Mouse (Mus musculus): ENCODE data around the gene Ctnna3.
"Not testable (repeated sequence)": the region's sequence is repeated elsewhere in the genome, so short reads cannot be mapped to it uniquely, and the experiment has no call there.

Gene Ctnna3

DNA sequence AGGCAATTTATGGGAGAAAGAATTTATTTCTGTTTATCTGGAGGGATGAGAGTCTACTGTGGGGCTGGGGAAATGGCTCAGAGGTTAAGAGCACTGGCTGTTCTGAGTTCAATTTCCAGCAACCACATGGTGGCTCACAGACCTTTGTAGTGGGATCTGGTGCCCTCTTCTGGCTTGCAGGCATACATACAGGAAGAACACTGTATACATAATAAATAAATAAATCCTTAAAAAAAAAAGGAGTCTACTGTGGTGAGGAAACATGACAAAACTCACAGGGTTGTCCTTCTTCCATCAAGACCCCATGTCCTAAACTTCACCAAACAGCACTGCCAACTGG lies 5.5 kb upstream of the Ctnna3 start:
- DNase-seq (ENCODE audit: low read depth) = no peak

DNA sequence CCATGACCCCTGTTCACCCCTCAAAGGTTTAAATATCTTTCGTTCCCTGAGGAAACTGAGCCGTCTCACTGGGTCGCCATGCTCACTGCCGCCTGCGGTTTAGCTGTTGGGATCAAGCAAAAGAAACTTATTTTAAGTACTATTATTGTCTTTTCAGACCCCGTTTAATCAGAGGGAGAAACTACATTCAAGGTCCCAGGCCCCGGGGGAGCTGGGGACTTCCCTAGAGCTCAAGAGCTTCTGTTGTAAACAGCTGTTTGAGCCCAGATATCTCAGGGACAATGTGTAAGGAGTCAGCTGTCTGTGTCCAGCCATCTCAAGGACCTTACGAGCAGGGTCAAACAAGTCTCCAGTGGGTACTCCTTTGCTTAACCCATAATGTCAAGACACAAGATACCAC lies 2.8 kb upstream of the Ctnna3 start:
- DNase-seq (ENCODE audit: low read depth) = no peak

DNA sequence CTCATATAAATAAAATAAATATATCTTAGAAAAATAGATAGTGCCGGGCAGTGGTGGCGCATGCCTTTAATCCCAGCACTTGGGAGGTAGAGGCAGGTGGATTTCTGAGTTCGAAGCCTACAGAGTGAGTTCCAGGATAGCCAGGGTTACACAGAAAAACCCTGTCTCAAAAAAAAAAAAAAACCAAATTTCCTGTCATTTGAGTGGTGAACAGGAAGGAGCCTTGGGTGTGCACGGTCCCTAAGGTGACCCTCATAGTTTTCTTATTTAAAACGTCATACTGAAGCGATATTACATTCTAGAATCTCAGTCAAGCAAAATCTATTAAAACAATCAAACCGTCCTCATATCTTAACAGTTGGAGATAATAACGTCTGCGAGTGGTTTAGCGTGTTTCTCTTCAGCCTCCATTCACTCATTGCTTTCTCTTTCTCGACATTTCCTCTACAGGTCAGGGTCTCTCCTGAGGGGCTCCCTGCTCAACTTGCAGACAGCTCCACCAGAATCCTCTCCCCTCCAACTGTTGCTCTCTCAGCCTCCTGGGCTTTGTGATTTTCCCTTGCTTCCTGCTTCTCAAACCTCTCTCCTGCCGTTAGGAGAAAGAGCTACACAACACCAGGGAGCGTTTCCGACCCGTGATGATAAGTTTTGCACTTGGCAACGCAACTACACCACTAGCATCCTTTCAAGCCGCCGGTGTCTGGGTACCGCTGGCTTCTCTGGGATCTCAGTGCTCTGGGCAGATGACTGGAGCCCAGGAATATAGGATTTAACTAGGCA lies 1.5 kb upstream of the Ctnna3 start:
- no peak for DNase-seq (ENCODE audit: low read depth)

DNA sequence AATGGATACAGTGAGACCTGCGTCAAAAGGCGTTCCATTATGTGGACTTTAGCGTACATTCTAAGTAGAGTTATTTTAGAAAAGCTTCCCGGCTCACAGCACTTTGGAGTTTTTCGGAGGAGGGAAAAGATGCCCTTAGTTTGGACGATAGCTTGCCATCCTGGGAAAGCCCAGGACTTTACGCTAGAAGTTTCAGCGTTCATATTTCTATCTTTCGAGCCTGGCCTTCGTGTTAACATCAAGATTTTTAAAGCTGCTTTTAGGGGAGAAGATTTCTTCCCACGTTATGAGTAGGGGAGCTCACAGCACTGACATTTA lies 916 bp upstream of the Ctnna3 start:
- DNase-seq (ENCODE audit: low read depth) = no peak

DNA sequence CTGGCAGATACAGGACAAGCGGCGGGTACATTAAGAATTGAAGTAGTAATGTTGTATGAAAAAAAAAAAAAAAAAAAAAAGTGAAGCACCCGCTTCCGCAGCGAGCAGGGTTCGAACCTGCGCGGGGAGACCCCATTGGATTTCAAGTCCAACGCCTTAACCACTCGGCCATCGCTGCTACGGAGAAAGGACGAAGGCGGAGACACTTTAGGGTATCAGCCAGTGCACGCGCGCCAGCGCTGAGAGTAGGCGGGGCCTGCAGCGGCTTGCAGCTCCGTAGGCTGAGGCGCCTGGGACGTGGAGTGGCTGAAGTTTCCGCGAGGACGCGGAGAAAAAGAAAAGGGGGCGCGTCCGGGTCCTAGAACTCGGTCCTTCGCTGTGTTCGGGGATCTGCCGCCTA lies 518 bp upstream of the Ctnna3 start:
- DNase-seq (ENCODE audit: low read depth) = peak; percentile 90

DNA sequence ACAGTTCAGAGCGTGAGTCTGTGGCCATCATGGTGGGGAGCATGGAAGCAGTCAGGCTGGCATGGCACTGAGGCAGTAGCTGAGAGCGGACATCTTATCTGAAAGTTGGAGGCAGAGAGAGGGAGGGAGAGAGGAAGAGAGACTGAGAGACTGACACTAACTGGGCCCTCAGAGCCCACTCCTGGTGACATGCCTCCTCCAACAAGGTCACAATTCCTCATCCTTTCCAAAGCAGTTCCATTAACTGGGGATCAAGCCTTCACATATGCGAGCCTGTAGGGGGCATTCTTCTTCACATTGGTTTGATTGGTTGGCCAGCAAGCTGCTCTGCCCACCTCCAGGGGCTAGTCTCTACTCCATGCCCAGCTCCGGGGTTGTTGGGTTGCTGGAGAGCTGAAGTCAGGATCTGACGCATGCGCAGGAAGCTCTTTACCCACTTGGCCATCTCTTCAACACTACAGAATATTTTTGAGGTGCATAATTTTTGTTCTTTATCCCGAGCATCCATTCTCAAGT lies 1.4 kb downstream of the Ctnna3 start:
- no peak for DNase-seq (ENCODE audit: low read depth)

DNA sequence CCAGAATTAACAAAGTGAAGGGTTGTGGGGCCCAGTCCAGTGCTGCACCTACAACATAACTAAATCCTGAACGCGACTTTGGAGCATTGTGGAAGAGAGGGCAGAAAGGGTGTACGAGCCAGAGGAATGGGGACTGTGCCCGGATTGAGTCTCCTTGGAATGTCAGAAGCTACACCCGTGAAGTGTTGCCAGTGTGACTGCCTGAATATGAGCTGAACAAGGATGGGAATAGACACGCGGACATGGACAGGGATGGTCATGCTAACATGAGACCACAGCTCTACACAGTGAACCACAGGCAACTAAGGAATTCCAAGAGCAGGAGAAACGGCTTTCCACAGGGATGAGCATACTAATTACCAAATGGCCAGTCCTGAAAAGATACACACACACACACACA lies 2.2 kb downstream of the Ctnna3 start:
- no peak for DNase-seq (ENCODE audit: low read depth)

DNA sequence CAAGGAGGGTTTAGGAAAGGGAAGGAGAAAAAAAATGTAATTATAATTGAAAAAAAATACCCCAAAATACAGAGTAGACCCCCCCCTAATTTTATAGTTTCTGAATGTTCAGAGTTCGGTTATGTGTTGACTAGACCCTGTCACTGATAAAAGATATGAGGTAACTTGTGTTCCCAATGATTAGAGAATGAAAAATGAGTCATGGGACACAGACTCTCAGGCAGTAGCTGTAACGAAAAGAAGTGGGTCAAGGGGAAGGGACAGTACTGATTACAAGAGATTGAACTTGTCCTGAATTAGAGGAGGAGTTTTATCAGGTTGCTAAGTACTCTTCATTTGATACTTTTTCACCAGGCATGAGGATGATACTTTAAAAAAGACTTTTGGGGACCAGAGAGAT lies 3.0 kb downstream of the Ctnna3 start:
- no peak for DNase-seq (ENCODE audit: low read depth)

DNA sequence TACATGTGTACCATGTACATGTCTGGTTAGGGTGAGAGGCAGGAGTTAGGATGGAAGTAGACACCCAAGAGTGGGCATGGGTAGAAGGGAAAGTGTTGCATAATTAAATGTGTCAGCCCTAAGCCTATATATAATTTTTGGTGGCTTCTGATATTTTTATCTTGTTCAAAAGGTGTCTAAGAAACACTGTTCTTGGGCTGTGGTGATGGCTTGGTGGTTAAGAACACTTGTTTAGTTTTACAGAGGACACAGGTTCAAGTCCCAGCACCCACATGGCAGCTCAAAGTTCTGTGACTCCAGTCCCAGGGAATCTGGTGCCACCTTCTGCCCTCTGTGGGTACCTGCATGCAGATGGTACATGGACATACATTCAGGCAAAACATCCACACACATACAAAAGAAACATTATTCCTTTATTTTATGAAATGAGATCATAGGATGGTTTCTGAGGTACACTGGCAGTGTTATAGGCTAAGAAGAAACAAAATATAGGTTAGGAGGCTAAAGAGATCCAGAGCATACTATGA lies 8.9 kb downstream of the Ctnna3 start:
- no peak for DNase-seq (ENCODE audit: low read depth)

DNA sequence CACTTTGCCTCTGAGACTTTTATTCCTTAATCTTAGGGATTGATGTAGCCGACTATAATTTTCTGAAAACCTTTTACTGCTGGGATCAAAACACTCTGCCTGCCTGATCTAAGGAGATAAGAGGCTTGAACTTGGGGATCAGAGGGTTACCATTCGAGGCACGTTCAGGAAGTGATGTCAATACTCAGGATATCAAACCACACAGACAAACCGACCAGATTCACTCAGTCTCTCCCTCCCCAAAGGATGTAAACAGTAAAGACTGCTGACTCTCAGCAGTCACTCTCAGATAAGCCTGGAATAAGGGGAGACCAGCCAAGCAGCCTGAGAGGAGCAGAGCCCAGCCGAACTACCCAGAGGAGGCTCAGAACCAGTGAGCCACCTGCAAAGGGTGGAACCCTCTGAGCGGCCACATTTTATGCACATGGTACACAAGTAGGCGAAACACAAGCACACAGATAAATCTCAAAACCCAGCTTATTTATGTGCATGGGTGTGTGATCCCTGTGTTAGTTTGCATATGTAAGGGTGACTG lies 9.9 kb downstream of the Ctnna3 start:
- DNase-seq (ENCODE audit: low read depth) = no peak

DNA sequence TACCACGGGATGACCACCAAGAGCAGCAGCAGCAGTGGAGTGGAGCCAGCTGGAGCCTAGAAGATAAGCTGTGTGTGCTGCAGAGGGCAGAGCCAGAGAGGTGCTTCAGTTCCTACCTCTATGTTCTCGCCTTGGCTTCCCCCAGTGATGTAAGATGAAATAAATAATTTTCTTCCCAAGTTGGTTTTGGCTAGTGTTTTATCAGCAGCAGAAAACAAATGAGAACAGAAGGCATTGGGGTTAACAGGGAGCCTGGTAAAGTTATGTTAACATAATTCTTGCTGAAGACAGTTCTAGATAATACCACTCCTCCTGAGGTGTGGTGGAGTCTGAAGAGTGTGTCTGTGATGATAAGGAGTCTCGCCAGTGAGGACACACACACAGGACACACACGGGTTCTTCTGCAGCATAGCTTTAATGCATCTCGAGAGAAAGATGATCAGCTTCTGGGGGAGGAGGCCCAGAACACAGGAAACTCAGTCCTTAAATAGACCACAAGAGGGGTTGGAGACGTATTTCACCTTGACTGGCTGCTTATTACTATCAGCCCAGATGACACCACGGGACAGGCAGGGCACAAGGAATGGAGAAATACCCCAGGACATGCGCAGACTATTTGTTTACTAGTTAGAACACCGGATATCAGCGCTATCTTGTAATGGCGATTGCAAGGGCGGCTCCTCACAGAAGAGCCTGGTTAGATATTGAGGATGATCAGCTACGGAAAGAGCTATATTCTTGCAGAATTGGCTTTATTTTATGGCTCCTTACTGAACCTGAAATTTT lies 14.9 kb downstream of the Ctnna3 start:
- DNase-seq (ENCODE audit: low read depth) = not testable (repeated sequence)

DNA sequence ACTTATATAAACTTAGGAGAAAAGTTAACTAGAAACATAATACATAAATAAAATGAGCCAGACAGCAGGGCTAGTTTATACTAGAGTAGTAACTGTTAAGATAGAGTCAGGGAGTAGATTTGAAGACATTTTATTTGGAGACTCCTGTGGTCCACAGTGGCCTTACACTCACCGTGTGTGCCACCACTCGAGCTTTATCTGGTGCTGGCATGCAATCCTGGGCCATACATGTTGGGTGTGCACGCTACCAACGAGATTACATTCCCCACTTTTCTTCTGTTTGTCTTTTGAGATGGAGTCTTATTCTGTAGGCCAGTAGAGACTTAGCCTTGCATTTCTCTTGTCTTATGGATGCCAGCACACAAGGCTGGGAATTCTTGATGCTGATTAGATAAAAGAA lies 24.0 kb downstream of the Ctnna3 start:
- DNase-seq (ENCODE audit: low read depth) = no peak

DNA sequence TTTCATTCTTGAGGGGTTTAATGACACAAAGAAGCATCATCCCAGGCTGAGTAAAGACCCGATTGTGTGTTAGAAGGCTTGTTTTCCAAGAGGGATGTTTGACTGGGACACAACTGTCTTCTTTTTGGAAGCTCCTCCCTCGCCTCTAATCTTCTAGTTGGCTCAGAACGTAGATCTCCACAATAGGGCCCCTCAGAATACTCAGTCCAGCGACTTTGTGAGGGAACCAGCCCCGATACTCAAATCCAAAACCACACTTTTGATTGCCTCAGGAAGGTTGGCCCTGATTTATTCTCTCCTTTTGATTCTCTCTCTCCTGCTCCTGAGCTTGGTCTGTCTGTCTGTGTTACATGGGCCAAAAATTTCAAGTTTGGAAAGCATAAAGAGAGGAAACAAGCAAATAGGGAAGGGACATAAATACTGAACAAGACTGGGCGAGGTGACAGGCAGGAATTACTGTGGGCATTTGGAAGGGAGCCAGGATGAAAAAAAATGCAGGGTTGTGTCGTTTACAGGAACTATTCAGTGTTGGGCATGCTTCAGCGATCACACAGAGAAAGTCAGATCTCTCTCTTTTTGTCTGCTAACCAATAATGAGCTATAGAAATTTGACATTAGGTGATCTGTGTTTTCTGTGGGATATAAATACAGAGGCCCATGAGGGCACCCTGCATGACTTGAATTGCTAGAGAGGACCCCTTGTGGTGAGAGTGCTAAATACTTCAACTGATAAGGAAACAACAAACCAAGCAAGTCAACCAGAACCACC lies 25.4 kb downstream of the Ctnna3 start:
- no peak for DNase-seq (ENCODE audit: low read depth)

DNA sequence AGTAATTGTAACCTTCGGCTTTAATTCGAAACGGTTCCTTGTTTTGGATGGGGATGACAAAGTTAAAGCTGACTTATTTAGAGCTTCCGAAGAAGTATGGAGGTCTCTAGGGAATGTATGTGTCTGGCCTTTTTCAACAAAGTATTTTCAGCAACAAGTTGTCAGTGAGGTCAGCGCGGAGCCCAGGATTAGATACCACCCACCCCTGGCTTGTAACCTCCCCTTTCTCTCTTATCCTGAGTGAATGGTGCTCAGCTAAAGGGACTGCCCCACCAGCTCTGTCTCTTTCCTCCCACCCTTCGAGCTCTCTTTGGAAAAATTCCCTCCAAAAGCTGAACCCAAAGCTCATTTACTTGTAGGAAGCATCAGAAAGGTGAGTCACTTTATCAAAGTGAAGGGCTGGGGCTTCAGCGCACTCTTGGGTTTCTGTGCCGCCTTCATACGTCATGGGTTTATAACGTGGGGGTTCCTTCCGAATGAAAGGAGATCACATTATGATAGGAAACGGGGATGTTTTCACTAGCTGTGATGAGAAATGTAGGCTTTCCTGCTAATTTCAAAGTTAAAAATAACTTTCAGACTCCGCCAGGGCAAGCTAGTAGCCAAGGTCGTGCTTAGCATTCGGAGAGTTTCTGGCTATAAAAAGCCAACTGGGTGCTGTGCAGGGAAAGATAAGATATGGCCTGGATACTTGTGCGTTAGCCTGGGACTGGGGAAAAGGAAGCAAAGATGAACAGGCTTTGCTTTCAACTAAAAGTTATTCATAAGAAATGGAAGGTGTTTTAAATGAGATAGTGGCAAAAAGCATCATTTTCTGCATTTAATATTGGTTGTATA lies 27.6 kb downstream of the Ctnna3 start:
- DNase-seq (ENCODE audit: low read depth) = no peak

DNA sequence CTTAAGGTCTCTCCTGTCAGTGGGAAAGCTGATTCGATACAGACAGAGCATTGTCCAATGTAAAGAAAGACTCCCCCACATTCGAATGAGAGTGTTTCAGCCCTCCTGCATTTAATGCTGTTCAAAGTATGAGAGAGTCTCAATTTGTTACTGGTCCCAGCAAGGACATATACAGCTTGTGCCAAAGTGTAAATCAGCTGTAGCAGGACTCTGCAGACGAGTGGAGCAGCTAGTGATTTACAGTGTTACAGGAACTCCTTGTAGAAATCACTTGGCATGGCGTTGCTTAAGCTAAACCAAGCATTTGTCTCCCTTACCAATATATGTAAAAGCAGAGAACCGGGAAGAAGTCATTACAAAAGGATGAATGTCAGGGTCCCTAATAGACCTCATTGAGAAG lies 31.0 kb downstream of the Ctnna3 start:
- no peak for DNase-seq (ENCODE audit: low read depth)

DNA sequence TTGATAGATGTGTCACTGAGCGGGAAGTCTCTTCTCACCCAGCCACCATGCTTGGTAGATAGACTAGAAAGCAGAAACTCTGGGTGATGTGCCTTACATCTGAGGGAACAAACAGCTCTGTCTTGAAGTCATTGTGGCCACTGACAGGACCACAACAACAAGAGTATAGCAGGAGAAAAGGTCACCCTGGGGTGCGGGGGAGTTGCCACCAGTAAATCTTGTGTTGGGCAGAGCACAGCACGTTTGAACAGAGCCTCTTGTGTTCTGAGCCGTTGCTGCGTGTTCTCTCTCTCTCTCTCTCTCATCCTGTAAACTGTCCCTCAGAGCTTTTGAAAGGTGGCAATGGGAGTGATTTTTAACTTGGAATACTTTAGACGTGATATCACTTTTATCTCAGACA lies 42.6 kb downstream of the Ctnna3 start:
- no peak for DNase-seq (ENCODE audit: low read depth)

DNA sequence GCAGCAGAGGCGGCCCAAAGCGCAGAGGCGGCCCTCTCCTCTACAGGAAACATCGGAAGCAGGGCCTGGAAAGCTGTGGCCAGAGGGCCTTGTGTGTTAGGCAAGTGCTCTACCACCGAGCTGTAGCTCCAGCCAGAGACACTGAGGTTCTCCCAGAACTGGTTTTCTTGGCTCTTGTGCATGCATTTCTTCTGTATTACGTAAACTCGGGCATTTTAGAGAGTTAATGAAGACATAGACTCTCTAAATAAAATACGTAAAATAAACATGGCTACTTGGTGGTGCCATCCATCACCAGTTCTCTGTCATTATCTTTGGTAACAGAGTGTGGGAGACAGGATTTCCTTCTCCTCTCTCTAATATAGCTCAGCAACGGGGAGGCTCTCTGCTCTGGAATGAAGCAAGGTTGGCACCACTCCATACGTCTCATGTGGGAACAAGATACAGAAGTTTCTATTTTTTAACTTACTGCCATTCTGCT lies 46.3 kb downstream of the Ctnna3 start:
- no peak for DNase-seq (ENCODE audit: low read depth)

DNA sequence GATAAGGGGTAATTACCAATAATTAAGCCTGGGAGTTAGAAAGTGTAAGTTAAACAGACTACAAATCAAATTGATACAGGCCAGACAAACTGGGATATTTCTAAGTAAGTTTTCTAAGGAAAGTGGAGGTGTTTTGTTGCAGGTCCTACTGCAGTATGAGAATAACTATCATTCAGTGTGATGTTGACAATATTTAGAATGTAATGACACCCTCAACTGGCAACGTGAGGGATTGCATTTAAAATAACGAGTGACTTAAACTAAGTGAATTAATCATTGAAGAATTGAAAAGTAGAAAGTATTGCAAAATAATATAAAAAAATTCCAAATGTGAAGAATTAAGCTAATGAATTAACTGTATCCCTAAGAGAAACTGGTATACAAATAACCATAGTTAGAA lies 49.0 kb downstream of the Ctnna3 start:
- DNase-seq (ENCODE audit: low read depth) = peak; percentile 7

DNA sequence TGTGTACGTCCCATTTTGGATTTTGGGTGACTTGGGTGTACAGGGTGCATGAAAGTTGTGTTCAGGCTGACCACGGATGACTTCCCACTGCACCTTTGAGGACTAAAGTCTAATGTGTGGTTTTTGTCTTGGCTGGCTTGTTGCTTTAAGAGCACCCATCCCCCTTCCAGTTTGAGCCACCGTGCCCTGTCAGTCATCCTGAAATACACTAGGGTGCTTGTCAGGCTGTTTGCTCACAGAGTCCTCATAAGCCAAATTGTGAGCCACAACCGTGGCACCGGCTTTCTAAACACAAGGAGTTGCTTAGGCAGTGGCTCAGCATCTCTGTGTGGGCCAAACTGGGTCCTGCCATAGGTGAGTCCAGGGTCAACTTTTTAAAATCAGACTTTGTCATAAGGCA lies 50.2 kb downstream of the Ctnna3 start:
- DNase-seq (ENCODE audit: low read depth) = no peak

DNA sequence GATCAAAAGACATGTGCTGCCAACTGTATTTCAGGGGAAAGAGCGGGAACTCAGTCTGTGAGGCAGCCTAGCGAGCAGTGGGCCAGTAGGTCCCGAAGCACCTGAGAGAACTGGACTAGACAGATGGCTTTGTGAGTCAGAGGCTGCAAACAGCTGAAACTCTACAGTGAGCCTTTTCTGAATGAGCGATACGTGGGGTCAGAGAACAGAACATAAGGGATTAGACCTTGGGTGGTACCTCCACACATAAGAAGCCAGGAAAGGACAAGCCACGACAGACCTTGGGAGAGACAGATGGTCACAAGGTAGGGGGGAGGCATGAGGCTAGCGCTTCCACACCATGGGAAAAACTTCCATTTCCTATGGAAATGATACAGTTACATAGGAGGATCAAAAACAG lies 58.4 kb downstream of the Ctnna3 start:
- DNase-seq (ENCODE audit: low read depth) = no peak

DNA sequence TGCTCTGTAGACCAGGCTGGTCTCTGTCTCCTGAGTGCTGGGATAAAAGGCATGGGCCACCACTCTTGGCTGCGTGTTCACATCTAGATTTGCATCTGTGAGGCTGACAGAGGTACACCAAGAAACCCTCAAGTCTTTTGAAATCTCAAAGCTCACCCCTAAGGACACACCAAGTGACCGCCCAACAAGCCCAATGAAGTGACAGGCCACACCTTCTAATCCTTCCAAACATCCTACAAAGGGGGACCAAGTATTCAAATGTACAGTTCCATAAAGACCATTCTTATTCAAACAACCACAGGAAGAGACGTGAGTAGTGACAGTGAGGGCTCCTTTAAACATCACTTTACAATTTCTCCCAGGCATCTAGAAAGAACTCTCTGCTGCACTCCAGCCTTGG lies 94.1 kb downstream of the Ctnna3 start:
- DNase-seq (ENCODE audit: low read depth) = no peak

Data from c-Kit-positive CD71-positive TER-119-negative erythroid progenitor cells, embryonic 14.5 days (primary cell).